Mouse (Mus musculus): ENCODE data around the gene Lce1d. TPM values are rescaled to one million over a fixed set of nuclear protein-coding genes. Genes with fewer than 3 reads are reported as not detected.

The Lce1d gene
- polyA plus RNA-seq (2017; shearing (Covaris generic)): not detected

GRCm38 (mm10) chr3:92687110-92687509 is at the start of gene Lce1d:
Gene Lce1d, minus strand, starts transcription at chr3:92687210.

GRCm38 (mm10) chr3:92720250-92720649 is 33.2 kb upstream of the Lce1d start, which contains the start of gene Lce1f:
Gene Lce1f, minus strand, starts transcription at chr3:92720350.

GRCm38 (mm10) chr3:92708974-92709373 is 22.0 kb upstream of the Lce1d start, which contains the start of gene Lce1e:
Gene Lce1e, minus strand, starts transcription at chr3:92709074.

GRCm38 (mm10) chr3:92678947-92679346 is 8.1 kb downstream of the Lce1d start, which contains the start of gene Lce1c:
Gene Lce1c, plus strand, starts transcription at chr3:92679247.

GRCm38 (mm10) chr3:92670215-92670614 is 16.8 kb downstream of the Lce1d start, which contains the start of gene Lce1a2:
Gene Lce1a2, minus strand, starts transcription at chr3:92670315.

GRCm38 (mm10) chr3:92656826-92657225 is 30.2 kb downstream of the Lce1d start, which contains the start of gene Lce1b:
Gene Lce1b, minus strand, starts transcription at chr3:92656926.

GRCm38 (mm10) chr3:92648207-92648606 is 38.8 kb downstream of the Lce1d start, which contains the start of gene Lce1a1:
Gene Lce1a1, minus strand, starts transcription at chr3:92648307.

Other genes with a start within 250 kb of the Lce1d start
- not detected for gene Sprr1b, start 248.4 kb downstream of the Lce1d start, polyA plus RNA-seq (2017; shearing (Covaris generic))
- gene Sprr3, start 228.5 kb downstream of the Lce1d start, polyA plus RNA-seq (2017; shearing (Covaris generic)): not detected
- not detected for gene Sprr1a, start 201.3 kb downstream of the Lce1d start, polyA plus RNA-seq (2017; shearing (Covaris generic))
- not detected for gene Sprr4, start 186.7 kb downstream of the Lce1d start, polyA plus RNA-seq (2017; shearing (Covaris generic))
- not detected for gene 2310046K23Rik, start 152.7 kb downstream of the Lce1d start, polyA plus RNA-seq (2017; shearing (Covaris generic))
- not detected for gene Ivl, start 113.5 kb downstream of the Lce1d start, polyA plus RNA-seq (2017; shearing (Covaris generic))
- gene Smcp, start 98.2 kb downstream of the Lce1d start, polyA plus RNA-seq (2017; shearing (Covaris generic)): not detected
- not detected for gene 2210017I01Rik, start 79.7 kb downstream of the Lce1d start, polyA plus RNA-seq (2017; shearing (Covaris generic))
- not detected for gene Lce6a, start 65.5 kb downstream of the Lce1d start, polyA plus RNA-seq (2017; shearing (Covaris generic))
- gene Lce1a1, start 38.9 kb downstream of the Lce1d start, polyA plus RNA-seq (2017; shearing (Covaris generic)): not detected
- not detected for gene Lce1b, start 30.3 kb downstream of the Lce1d start, polyA plus RNA-seq (2017; shearing (Covaris generic))
- not detected for gene Lce1a2, start 16.9 kb downstream of the Lce1d start, polyA plus RNA-seq (2017; shearing (Covaris generic))
- not detected for gene Lce1c, start 8.0 kb downstream of the Lce1d start, polyA plus RNA-seq (2017; shearing (Covaris generic))
- not detected for gene Lce1e, start 21.9 kb upstream of the Lce1d start, polyA plus RNA-seq (2017; shearing (Covaris generic))
- not detected for gene Lce1f, start 33.1 kb upstream of the Lce1d start, polyA plus RNA-seq (2017; shearing (Covaris generic))
- gene Gm38119, start 51.9 kb upstream of the Lce1d start, polyA plus RNA-seq (2017; shearing (Covaris generic)): not detected
- not detected for gene Lce1g, start 65.1 kb upstream of the Lce1d start, polyA plus RNA-seq (2017; shearing (Covaris generic))
- gene Lce1h, start 77.9 kb upstream of the Lce1d start, polyA plus RNA-seq (2017; shearing (Covaris generic)): not detected
- gene Lce1i, start 91.7 kb upstream of the Lce1d start, polyA plus RNA-seq (2017; shearing (Covaris generic)): not detected
- gene Lce1j, start 103.3 kb upstream of the Lce1d start, polyA plus RNA-seq (2017; shearing (Covaris generic)): not detected
- gene Lce1k, start 120.7 kb upstream of the Lce1d start, polyA plus RNA-seq (2017; shearing (Covaris generic)): not detected
- gene Kprp, start 140.0 kb upstream of the Lce1d start, polyA plus RNA-seq (2017; shearing (Covaris generic)): not detected
- gene Lce1l, start 164.1 kb upstream of the Lce1d start, polyA plus RNA-seq (2017; shearing (Covaris generic)): not detected
- gene 2310050C09Rik, start 183.0 kb upstream of the Lce1d start, polyA plus RNA-seq (2017; shearing (Covaris generic)): under 1 TPM in 1 of 2 experiments, not detected in 1; 0.53 TPM
- not detected for gene Lce3a, start 239.0 kb upstream of the Lce1d start, polyA plus RNA-seq (2017; shearing (Covaris generic))
- gene Lce3b, start 245.8 kb upstream of the Lce1d start, polyA plus RNA-seq (2017; shearing (Covaris generic)): not detected